Mouse (Mus musculus) heart, embryonic 10.5 days (tissue): ENCODE measurements around the gene Kcnh5. TPM values are rescaled to one million over a fixed set of nuclear protein-coding genes. Genes with fewer than 3 reads are reported as not detected.

Experiments
- DNase-seq: peaks from one replicate; pipeline ENCODE4 v3.0.0-alpha.2; 2017; ENCODE audit warnings: low spot score
- H3K27ac ChIP-seq: fragments of 300-500 bp; sonication (generic); 2 replicates; pipeline ENCODE4 v1.5.1; 2016; ENCODE audit warnings: mild to moderate bottlenecking
- H3K27me3 ChIP-seq: fragments of 300-500 bp; sonication (generic); 2 replicates; pipeline ENCODE4 v1.6.1; 2016; ENCODE audit warnings: mild to moderate bottlenecking; ENCODE audit not compliant: poor library complexity, insufficient read depth, severe bottlenecking
- H3K36me3 ChIP-seq: fragments of 300-500 bp; sonication (generic); 2 replicates; pipeline ENCODE4 v1.6.1; 2016; ENCODE audit warnings: mild to moderate bottlenecking, moderate library complexity
- H3K4me1 ChIP-seq: fragments of 300-500 bp; sonication (generic); 2 replicates; pipeline ENCODE4 v1.6.1; 2016; ENCODE audit warnings: mild to moderate bottlenecking
- H3K4me3 ChIP-seq: fragments of 300-500 bp; sonication (generic); 2 replicates; pipeline ENCODE4 v1.5.1; 2016; ENCODE audit warnings: mild to moderate bottlenecking, moderate library complexity
- H3K9me3 ChIP-seq: fragments of 300-500 bp; sonication (generic); 2 replicates; pipeline ENCODE4 v1.6.1; 2016; ENCODE audit warnings: mild to moderate bottlenecking, moderate library complexity
- WGBS: fragments of 180-500 bp; shearing (Covaris S2); methylation state at CpG from one replicate; pipeline ENCODE4 v1.1.7; 2016; 5-methylcytosine and 5-hydroxymethylcytosine counted together
- polyA plus RNA-seq: library from polyadenylated mRNA; unstranded; fragments of >200 nt; fragmentation: Nextera tagmentation; extraction: Ambion mirVana; gene quantifications from 2 replicates; pipeline ENCODE4 v1.2.1, GENCODE M21; 2016

Kcnh5 gene
- polyA plus RNA-seq, 1 experiment from 2014 or later: 0.11 TPM

- no peaks in the 10 kb centered on the region for H3K4me1 ChIP-seq
- DNase-seq: no peak
- H3K36me3 ChIP-seq: no peaks in the 10 kb centered on the region
- no peaks in the 10 kb centered on the region for H3K27me3 ChIP-seq
- 85% methylated on average over 4 of the region's 4 CpGs for WGBS
- no peak overlapping the region for H3K4me3 ChIP-seq
- H3K27ac ChIP-seq: no peak overlapping the region
- no peaks in the 10 kb centered on the region for H3K9me3 ChIP-seq
These were observed 278.1 kb downstream of the Kcnh5 start for GRCm38 (mm10) chr12:74899055-74899454.

DNA sequence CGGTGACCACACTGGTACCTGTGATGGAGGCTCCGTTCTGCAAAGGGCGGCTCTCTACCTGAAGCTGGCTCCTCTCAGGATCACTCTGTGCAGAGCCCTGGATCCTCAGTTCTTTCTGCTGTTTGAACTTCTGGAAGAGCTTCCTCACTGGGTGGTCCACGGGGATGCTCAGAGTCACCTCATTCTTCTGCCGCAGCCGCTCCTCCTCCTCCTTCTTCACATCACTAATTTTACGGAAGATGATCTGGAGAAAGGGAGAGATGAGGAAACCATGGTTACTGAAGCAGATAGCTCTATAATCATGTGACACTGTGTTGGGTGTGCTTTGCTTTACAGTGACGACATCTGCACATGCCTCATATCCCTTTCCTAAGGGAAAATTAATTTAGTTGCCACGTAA is 278.9 kb downstream of the Kcnh5 start:
- H3K27me3 ChIP-seq: no peaks in the 10 kb centered on the region
- H3K9me3 ChIP-seq: no peaks in the 10 kb centered on the region
- H3K4me1 ChIP-seq: no peaks in the 10 kb centered on the region
- WGBS: 90% methylated on average over 9 of the region's 9 CpGs
- no peak for DNase-seq
- no peak overlapping the region for H3K4me3 ChIP-seq
- no peaks in the 10 kb centered on the region for H3K36me3 ChIP-seq
- H3K27ac ChIP-seq: no peak overlapping the region

- Histone ChIP-seq H3K27me3 (no peaks in the 10 kb centered on the region), H3K4me1 (no peaks in the 10 kb centered on the region), H3K27ac (no peak overlapping the region), H3K9me3 (no peaks in the 10 kb centered on the region), H3K36me3 (no peaks in the 10 kb centered on the region), H3K4me3 (no peak overlapping the region)
- DNase-seq: no peak
- WGBS: 79% methylated on average over 11 of the region's 11 CpGs
These were observed 282.2 kb downstream of the Kcnh5 start for GRCm38 (mm10) chr12:74894870-74895423.

GRCm38 (mm10) chr12:74889419-74889818 is 287.7 kb downstream of the Kcnh5 start:
- Histone ChIP-seq H3K9me3 (no peaks in the 10 kb centered on the region), H3K27me3 (no peaks in the 10 kb centered on the region), H3K4me3 (no peak overlapping the region), H3K36me3 (no peaks in the 10 kb centered on the region), H3K4me1 (no peaks in the 10 kb centered on the region), H3K27ac (no peak overlapping the region)
- WGBS: 58% methylated on average over 3 of the region's 3 CpGs
- no peak for DNase-seq

DNA sequence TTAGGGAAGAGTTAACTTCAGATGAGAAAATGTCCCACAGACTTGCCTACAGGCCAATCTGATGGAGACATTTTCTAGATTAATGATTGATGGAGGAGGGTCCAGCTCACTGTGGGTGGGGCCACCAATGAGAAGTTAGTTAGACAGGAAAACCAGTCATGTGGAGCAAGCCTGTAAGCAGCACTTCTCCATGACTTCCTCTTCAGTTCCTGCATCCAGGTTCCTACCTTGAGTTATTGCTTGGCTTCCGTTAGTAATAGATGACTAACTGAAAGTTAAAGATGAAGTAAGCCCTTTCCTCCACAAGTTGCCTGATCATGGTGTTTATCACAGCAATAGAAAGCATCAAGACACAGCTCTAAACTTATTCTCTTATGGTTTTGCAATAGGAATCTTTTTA is 290.1 kb downstream of the Kcnh5 start:
- no peaks in the 10 kb centered on the region for H3K36me3 ChIP-seq
- DNase-seq: no peak
- H3K4me3 ChIP-seq: no peak overlapping the region
- WGBS: 72% methylated on average over 1 of the region's 1 CpGs
- H3K27ac ChIP-seq: no peak overlapping the region
- H3K4me1 ChIP-seq: no peaks in the 10 kb centered on the region
- H3K9me3 ChIP-seq: no peaks in the 10 kb centered on the region
- H3K27me3 ChIP-seq: no peaks in the 10 kb centered on the region

DNA sequence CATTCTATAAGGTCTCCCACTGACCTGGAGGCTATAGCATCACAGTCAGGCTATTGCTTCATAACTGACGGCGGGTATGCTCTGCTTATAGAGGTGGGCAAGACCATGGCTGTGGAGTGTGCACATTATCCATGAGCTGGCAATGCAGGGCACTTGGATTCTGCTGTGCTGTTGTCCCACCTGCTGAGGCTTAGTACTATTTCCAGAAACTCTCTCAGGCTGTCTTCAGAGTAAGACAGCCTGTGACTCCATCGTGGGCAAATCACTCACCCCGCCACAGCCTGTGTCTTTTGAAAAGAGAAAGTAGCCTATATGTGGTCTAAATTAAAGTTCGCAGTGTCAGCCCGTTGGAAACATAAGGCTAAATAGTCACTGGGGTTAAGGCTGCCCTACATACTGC is 295.8 kb downstream of the Kcnh5 start:
- DNase-seq: no peak
- WGBS: 79% methylated on average over 6 of the region's 6 CpGs

GRCm38 (mm10) chr12:74855666-74856065 is 321.5 kb downstream of the Kcnh5 start:
- Histone ChIP-seq H3K9me3 (no peaks in the 10 kb centered on the region), H3K27me3 (no peaks in the 10 kb centered on the region), H3K4me3 (no peak overlapping the region), H3K27ac (no peak overlapping the region), H3K4me1 (no peaks in the 10 kb centered on the region), H3K36me3 (no peaks in the 10 kb centered on the region)
- WGBS: 76% methylated on average over 2 of the region's 2 CpGs
- no peak for DNase-seq

More for the DNA sequence above, 295.8 kb downstream of the Kcnh5 start:
- no peaks in the 10 kb centered on the region for H3K4me1 ChIP-seq
- no peaks in the 10 kb centered on the region for H3K27me3 ChIP-seq
- no peak overlapping the region for H3K4me3 ChIP-seq
- no peaks in the 10 kb centered on the region for H3K9me3 ChIP-seq
- H3K36me3 ChIP-seq: no peaks in the 10 kb centered on the region
- H3K27ac ChIP-seq: no peak overlapping the region

DNA sequence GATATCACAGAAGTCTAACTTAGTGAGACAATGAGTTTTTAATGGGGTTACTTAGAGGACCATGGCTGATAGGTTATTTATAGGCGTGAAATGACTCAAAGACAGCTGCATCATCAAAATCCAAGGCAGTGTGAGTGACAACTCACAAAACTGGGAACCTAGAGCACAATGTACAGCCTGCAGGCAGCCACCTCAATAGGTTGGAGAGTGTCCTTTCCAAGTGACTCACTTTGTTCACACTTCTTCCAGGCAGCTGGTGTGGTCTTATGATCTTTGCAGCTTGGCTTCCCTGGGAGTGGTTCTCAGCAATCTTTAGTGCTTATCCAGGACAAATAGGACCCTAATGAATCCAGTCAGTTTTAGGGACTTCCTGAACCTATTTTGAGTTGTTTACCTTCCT is 322.9 kb downstream of the Kcnh5 start:
- no peak overlapping the region for H3K27ac ChIP-seq
- H3K27me3 ChIP-seq: no peaks in the 10 kb centered on the region
- no peaks in the 10 kb centered on the region for H3K9me3 ChIP-seq
- DNase-seq: no peak
- no peaks in the 10 kb centered on the region for H3K4me1 ChIP-seq
- 56% methylated on average over 1 of the region's 1 CpGs for WGBS
- H3K4me3 ChIP-seq: no peak overlapping the region
- no peaks in the 10 kb centered on the region for H3K36me3 ChIP-seq

GRCm38 (mm10) chr12:74850323-74850722 is 326.8 kb downstream of the Kcnh5 start:
- DNase-seq: no peak
- Histone ChIP-seq H3K4me3 (no peak overlapping the region), H3K9me3 (no peaks in the 10 kb centered on the region), H3K4me1 (no peaks in the 10 kb centered on the region), H3K27me3 (no peaks in the 10 kb centered on the region), H3K36me3 (no peaks in the 10 kb centered on the region), H3K27ac (no peak overlapping the region)
- 44% methylated on average over 2 of the region's 2 CpGs for WGBS

GRCm38 (mm10) chr12:74849912-74850311 is 327.2 kb downstream of the Kcnh5 start:
- Histone ChIP-seq H3K27ac (no peak overlapping the region), H3K27me3 (no peaks in the 10 kb centered on the region), H3K9me3 (no peaks in the 10 kb centered on the region), H3K4me3 (no peak overlapping the region), H3K36me3 (no peaks in the 10 kb centered on the region), H3K4me1 (no peaks in the 10 kb centered on the region)
- WGBS: 75% methylated on average over 4 of the region's 4 CpGs
- no peak for DNase-seq

DNA sequence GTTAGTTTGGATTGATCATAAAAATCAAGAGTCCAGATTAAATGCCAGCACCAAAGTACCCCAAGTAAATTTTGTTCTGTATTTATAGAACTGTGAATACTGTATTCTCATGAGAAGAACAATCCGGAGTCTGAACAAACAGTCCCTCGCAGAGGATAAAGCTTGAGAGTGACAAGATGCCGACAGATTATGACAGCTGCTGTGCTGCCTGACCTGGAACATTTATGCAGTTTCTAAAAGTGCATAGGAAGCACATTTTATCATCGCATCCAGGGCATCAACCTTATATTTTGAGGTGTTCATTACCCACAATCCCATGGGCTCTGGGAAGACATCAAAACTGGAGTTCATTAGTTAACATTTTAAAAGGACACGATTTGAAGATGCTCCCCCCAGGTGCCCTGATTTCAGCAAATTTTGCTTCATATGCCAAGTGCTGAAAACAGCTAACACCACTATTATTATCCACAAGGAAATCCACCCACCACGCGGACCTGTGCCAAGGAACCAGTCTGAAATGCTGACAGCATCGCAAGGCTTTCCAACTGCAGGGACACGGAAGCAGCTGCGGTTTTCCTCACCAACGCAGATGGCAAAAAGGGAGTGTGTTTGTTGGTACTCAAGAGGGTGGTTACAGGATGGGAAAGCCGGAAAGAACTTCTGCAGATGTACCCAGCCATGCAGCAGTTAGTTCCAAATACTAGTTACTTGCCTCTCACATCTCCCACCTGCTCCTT is 328.4 kb downstream of the Kcnh5 start:
- Histone ChIP-seq H3K27ac (no peak overlapping the region), H3K9me3 (no peaks in the 10 kb centered on the region), H3K4me1 (no peaks in the 10 kb centered on the region), H3K36me3 (no peaks in the 10 kb centered on the region), H3K27me3 (no peaks in the 10 kb centered on the region), H3K4me3 (no peak overlapping the region)
- no peak for DNase-seq
- 79% methylated on average over 12 of the region's 12 CpGs for WGBS
